Mouse (Mus musculus) brain, embryonic 14.5 days (tissue): Measurements from ENCODE around the gene Acly. TPM values are rescaled to one million over a fixed set of nuclear protein-coding genes. Genes with fewer than 3 reads are reported as not detected.

Experiments used
- DNase-seq: peaks from one replicate; pipeline ENCODE4 v3.0.0-alpha.2; 2011; ENCODE audit warnings: low read depth
- CTCF ChIP-seq: fragments of 200-500 bp; IDR thresholded peaks from 2 replicates; pipeline ENCODE4 v1.5.1; 2012; ENCODE audit warnings: inconsistent platforms, mild to moderate bottlenecking, moderate library complexity, borderline replicate concordance; ENCODE audit not compliant: insufficient read depth, insufficient read length; ENCODE audit errors: extremely low read depth
- POLR2A ChIP-seq: fragments of 200-500 bp; IDR thresholded peaks from 2 replicates; pipeline ENCODE4 v1.6.1; 2012; ENCODE audit warnings: mild to moderate bottlenecking, inconsistent platforms, borderline replicate concordance; ENCODE audit not compliant: poor library complexity, insufficient read depth, insufficient read length, severe bottlenecking; ENCODE audit errors: extremely low read depth
- polyA plus RNA-seq: library from polyadenylated mRNA; depleted of rRNA; stranded (reverse); fragments of >200 nt; gene quantifications from 2 replicates; pipeline ENCODE4 v1.2.3, GENCODE M21; 2012

Acly gene
- polyA plus RNA-seq, 1 experiment: 209 TPM

DNA sequence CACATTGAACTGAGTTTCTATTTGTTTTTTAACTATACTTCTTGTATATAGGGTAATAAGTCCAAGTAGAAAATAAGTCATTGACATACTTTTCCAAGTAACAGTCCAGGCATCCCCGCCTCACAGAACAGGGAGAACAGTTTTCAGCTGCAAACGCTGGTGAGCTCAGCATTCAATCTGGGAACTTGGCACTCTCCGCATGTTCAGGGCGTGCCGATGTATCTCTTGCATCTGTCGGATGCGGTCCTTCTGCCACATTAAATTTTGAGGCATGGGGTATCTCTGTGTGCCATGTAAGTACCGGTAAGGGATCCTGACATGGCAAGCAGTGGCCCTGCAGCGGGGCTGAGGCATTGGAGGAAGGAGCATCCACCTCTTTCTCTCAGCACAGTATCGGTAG lies 65.1 kb downstream of the Acly start:
- TF ChIP-seq POLR2A (no peak), CTCF (no peak)
- DNase-seq: no peak

DNA sequence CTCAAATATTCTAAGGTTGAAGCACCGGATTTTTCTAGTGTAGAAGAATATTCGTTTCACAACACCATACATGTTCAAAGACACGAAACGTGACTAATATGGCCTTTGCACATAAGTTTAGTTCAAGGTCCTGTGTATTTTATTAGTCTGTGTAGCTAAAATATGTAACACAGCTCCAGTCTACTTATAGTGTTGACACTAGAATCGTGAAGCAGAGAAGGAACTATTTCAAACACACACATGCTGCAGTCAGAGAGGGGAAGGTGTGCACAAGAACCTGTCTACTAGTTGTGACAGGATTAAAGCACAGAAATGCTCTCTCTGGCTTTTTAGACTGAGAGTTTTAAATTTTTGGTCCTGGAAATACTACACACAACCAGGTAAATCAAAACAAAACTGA lies 70.1 kb downstream of the Acly start:
- TF ChIP-seq CTCF (no peak), POLR2A (no peak)
- DNase-seq: no peak

DNA sequence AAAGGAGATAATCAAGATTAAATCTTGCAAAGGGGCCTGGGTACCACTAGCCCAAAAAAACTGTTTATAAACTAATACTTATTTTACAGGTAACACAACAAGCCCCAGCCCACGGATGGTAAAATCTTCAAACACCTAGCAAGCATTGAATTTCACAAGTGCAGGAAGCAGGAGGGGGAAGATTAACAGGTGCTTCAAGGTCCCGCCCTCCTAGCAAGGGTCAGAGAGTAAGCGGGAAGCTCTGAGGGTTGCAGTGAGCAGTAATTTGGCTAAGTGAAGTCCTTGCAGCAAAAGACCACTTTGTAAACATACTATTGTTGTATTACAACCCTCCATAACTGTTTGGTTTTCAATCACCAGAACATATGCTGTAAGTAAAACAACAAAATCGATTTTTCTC lies 70.6 kb downstream of the Acly start:
- TF ChIP-seq POLR2A (no peak), CTCF (no peak)
- DNase-seq: no peak

GRCm38 (mm10) chr11:100442625-100443024 lies 85.2 kb downstream of the Acly start:
- DNase-seq: peak; percentile 13
- TF ChIP-seq POLR2A (no peak), CTCF (no peak)

GRCm38 (mm10) chr11:100441797-100442196 lies 86.0 kb downstream of the Acly start, which contains the start of the genes Nt5c3b and Klhl10:
Gene Nt5c3b, minus strand, starts transcription at chr11:100441808.
Gene Klhl10, plus strand, starts transcription at chr11:100441917.
- TF ChIP-seq POLR2A (no peak), CTCF (no peak)
- DNase-seq: no peak

DNA sequence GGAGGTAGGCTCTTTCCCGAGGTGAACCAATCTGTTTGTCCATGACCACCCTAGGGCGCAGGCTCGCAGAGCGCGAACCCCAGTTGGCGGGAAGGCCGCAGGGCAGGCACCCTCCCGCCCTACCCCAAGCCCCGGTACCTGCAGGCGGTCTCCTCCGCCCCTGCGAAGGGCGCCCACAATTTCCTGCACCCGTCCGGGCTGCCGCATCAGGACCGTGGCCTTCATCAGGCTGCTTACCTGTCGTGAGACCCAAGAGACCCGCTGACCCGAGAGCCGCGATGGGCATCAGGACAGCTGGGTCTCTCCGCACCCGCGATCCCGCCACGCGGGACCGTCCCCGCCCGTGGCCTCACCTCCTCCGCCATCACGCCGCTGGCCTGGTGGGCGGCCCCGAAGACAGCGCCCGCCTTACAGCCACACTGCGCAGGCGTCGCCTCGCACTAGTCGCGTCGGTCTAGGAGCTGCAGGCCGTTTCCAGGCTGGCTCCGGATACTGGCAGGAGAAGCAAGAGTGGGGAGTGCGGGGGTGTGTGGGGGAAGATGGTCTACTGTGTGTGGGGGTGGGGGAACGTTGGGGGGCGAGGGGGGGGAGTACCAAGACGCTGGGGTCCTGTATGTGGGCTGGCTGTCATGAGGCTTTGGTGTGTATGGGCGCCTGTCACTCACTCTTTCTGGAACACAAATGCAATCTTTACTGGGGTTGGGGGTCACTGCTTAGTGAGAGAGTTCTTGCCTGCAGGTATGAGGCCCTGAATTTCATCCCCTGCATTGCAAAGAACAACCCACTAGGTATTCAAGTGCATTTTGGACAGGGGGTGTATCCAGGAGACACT lies 86.9 kb downstream of the Acly start:
- DNase-seq: peak; percentile 93
- peak; percentile 91 for TF ChIP-seq POLR2A
- TF ChIP-seq CTCF: no peak

GRCm38 (mm10) chr11:100437901-100438300 lies 89.9 kb downstream of the Acly start:
- DNase-seq: no peak
- TF ChIP-seq POLR2A (no peak), CTCF (no peak)

DNA sequence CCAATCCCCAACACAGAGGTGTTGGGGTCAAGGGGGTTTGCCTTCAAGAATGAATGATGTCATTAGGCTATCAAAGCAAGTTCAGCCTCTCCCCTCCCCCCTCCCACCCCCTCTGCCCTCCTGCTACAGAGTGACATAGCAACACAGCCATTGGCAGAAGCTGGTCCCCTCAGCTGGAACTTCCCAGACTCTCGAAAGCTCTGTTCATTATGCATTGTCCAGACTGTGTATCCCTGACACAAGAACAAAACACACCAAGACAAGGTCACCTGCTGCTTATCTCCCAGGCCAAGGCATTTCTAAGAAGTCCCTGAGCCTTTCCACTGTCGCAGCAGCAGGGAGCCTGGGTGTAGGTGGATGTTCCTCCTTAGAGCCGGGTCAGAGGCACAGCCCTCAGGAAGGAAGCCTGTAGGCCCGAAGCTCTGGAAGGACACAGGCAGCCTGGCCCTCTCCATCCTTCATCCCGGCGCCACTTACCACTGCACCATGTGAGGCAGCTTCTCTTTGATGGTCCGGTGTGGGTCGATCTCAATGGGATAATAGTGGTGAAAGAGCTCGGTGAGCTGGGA lies 92.0 kb downstream of the Acly start:
- DNase-seq: no peak
- no peak for TF ChIP-seq CTCF
- TF ChIP-seq POLR2A: no peak

- DNase-seq: no peak
- TF ChIP-seq CTCF (no peak), POLR2A (no peak)
Observed at GRCm38 (mm10) chr11:100432002-100432401, 95.8 kb downstream of the Acly start.

DNA sequence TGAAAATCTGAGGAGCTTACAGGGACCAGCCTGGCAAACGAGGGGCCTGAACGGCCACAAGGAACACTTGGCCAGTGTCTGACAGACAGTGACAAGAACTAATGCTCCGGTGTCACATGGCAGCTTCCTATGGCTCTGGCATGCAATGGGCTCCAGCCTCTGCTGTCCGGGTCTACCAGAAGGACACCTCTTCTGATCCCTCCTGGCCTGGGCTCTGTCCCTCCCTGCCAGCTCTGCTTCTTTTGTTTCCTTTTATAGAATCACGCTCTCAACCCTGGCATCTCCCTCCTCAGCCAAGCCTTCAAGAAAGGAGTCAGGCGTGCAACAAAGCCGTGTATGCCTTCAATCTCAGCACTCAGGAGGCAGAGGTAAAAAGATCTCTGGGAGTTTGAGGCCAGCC lies 97.7 kb downstream of the Acly start:
- TF ChIP-seq CTCF: no peak
- no peak for TF ChIP-seq POLR2A
- DNase-seq: no peak

DNA sequence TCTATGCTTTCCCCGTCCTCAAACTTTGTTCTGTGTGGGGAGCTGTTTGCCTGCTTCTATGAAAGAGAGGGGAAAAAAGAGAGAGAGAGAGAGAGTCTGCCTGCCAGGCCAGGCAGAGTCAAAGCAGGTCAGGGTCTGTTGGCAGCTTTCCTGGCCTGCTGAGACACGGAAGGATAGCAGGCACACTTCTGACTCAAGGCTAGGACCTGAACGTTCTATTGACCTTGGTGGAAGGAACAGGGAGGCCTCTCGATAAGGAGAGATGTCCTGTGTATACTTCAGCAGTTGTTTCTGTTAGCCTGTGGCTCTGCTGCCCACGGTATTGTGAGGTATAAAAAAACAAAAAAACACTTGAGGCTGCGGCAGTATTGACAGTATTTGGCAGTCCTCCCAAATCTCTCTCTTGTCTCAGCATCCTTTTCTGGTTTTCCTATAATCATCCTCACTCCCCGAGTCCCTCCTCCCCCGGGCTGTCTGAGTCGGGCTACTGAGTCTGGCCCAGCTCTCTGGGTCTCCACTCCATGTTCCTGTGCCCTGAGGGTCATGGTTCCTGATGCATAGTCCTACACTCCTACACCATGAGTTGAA lies 99.1 kb downstream of the Acly start:
- DNase-seq: peak; percentile 67

More for the DNA sequence above, 99.1 kb downstream of the Acly start:
- no peak for TF ChIP-seq POLR2A
- no peak for TF ChIP-seq CTCF
